Mouse (Mus musculus) left cerebral cortex, adult 18-20 months (tissue): ENCODE measurements around the gene Gm26558. TPM values are rescaled to one million over a fixed set of nuclear protein-coding genes. Genes with fewer than 3 reads are reported as not detected.

Experiments
- total RNA-seq, 2 experiments: library from RNA; stranded (reverse); gene quantifications; 2 replicates each; pipeline ENCODE4 v1.2.3; 2021

The Gm26558 gene
- total RNA-seq, 2 experiments from 2014 or later, result 0.82 to 0.88 TPM

Other genes starting within 250 kb of the Gm26558 start
- under 1 TPM; 0.26 to 0.44 TPM for gene Sp5, start 187.2 kb downstream of the Gm26558 start, total RNA-seq
- gene Erich2, start 153.3 kb downstream of the Gm26558 start, total RNA-seq, result under 1 TPM; 0.61 to 0.91 TPM
- 100 to 1,000 TPM; 368 to 442 TPM for gene Gad1, start 109.0 kb downstream of the Gm26558 start, total RNA-seq
- gene Gorasp2, start 532 bp downstream of the Gm26558 start, total RNA-seq, result 100 to 1,000 TPM in 1 of 2 experiments, 10 to 100 TPM in 1; 98.9 to 102 TPM
- gene Tlk1, start 163.6 kb upstream of the Gm26558 start, total RNA-seq, result 10 to 100 TPM; 79.4 to 85.9 TPM